Mouse (Mus musculus): ENCODE measurements around the gene Phactr4.

- TF ChIP-seq CTCF (IDR thresholded peaks at IDR 0.05; ENCODE audit: control insufficient read depth, insufficient read depth, insufficient read length) (no peak), CEBPB (IDR thresholded peaks at IDR 0.05; ENCODE audit: low read depth) (no peak), USF1 (IDR thresholded peaks at IDR 0.05; ENCODE audit: low read depth) (no peak), MAX (IDR thresholded peaks at IDR 0.05) (no peak), MYOD1 (IDR thresholded peaks at IDR 0.05; ENCODE audit: control insufficient read depth, insufficient read length, low read depth) (no peak), FOSL1 (IDR thresholded peaks at IDR 0.05; ENCODE audit: insufficient read depth, low read length, poor library complexity, severe bottlenecking) (no peak), MYOG (IDR thresholded peaks at IDR 0.05; ENCODE audit: control insufficient read depth, extremely low read depth, insufficient read length) (no peak)
These were observed 10.6 kb upstream of the Phactr4 start for GRCm38 (mm10) chr4:132432717-132433372.
